Mouse (Mus musculus) midbrain, embryonic 15.5 days (tissue): ENCODE measurements around the gene Pla2g2c. TPM values are rescaled to one million over a fixed set of nuclear protein-coding genes. Genes with fewer than 3 reads are reported as not detected.

Experiments
- ATAC-seq: fragments of 200-750 bp; cut with Nextera tagmentation; replicated peaks from 2 replicates; pipeline ENCODE4 v1.8.0; 2017; ENCODE audit warnings: moderate TSS enrichment
- H3K27ac ChIP-seq: fragments of 300-500 bp; sonication (generic); 2 replicates; pipeline ENCODE4 v1.5.1; 2015; ENCODE audit warnings: mild to moderate bottlenecking, inconsistent platforms
- H3K27me3 ChIP-seq: fragments of 300-500 bp; sonication (generic); replicated peaks from 2 replicates; pipeline ENCODE4 v1.6.1; 2015; ENCODE audit warnings: inconsistent platforms
- H3K36me3 ChIP-seq: fragments of 300-500 bp; sonication (generic); replicated peaks from 2 replicates; pipeline ENCODE4 v1.6.1; 2015; ENCODE audit warnings: inconsistent platforms
- H3K4me1 ChIP-seq: fragments of 300-500 bp; sonication (generic); 2 replicates; pipeline ENCODE4 v1.6.1; 2015; ENCODE audit warnings: inconsistent platforms
- H3K4me2 ChIP-seq: fragments of 300-500 bp; sonication (generic); 2 replicates; pipeline ENCODE4 v1.6.1; 2015; ENCODE audit warnings: inconsistent platforms, mild to moderate bottlenecking, moderate library complexity
- H3K4me3 ChIP-seq: fragments of 300-500 bp; sonication (generic); 2 replicates; pipeline ENCODE4 v1.5.1; 2015; ENCODE audit warnings: mild to moderate bottlenecking, inconsistent platforms
- H3K9ac ChIP-seq: fragments of 300-500 bp; sonication (generic); 2 replicates; pipeline ENCODE4 v1.6.1; 2015; ENCODE audit warnings: mild to moderate bottlenecking, inconsistent platforms
- H3K9me3 ChIP-seq: fragments of 300-500 bp; sonication (generic); 2 replicates; pipeline ENCODE4 v1.6.1; 2016; ENCODE audit warnings: inconsistent platforms
- WGBS: fragments of 180-500 bp; shearing (Covaris S2); methylation state at CpG from one replicate; pipeline ENCODE4 v1.1.7; 2015; ENCODE audit warnings: mixed read lengths; 5-methylcytosine and 5-hydroxymethylcytosine counted together
- polyA plus RNA-seq: library from polyadenylated mRNA; unstranded; fragments of >200 nt; fragmentation: Nextera tagmentation; extraction: Ambion mirVana; gene quantifications from 2 replicates; pipeline ENCODE4 v1.2.1, GENCODE M21; 2015

The Pla2g2c gene
- polyA plus RNA-seq, 1 experiment from 2014 or later = 1.1 TPM

DNA sequence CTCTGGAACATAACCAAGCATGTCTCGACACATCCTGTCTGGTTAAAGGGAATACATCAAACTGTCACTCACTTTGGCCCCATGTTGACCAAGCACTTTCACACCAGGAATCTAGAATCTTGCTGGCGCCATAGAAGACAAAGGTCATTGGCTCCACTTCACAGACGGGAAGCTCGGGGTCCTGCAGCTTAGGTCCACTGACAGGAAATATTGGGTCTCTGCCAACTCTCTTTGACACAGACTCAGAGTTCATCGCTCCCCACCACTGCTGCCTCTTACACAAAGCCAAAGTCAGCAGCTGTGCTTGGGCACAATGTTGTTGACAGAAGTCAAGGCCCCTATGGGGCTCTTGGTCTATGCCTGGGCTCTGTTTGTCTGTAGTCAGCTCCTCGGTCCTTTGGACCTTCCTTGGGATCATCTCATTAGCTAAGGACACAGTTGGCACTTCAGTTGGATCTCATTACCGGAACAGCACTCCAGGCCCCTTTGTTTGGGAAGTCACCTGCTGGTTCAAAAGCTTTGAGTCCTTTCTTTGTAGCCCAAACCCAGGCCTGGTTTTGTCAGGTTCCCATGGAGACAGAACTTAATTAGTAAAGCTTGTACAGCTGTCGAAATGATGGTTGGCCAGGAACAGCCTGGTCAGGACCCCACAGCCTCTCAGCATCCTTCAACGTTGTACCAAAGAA, 4.6 kb downstream of the Pla2g2c start:
- Histone ChIP-seq H3K36me3 (no peaks in the 10 kb centered on the region), H3K9ac (no peak overlapping the region), H3K27me3 (no peaks in the 10 kb centered on the region), H3K4me2 (no peak overlapping the region), H3K4me1 (peaks cover 22% of the 10 kb centered on the region), H3K4me3 (no peak overlapping the region), H3K9me3 (no peaks in the 10 kb centered on the region), H3K27ac (no peak overlapping the region)
- 23% methylated on average over 9 of the region's 9 CpGs for WGBS
- ATAC-seq = 0 out of 2 replicates have a peak, but pooled peaks have one; percentile 35

DNA sequence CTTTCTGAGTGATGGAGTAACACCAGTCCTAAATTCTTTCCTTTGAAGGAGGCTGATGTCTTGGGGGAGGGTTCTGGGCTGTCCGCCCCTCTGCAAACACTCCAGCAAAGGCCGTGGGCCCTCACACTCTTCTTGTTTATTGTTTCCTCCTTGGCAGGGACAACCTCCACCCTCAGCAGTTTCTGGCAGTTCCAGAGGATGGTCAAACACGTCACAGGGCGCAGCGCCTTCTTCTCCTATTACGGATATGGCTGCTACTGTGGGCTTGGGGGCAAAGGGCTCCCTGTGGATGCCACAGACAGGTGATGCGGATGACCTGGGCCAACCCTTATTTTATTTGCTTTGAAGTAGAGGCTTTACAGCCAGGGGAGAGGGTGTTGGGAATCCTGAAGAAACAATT, 9.5 kb downstream of the Pla2g2c start:
- Histone ChIP-seq H3K4me2 (no peak overlapping the region), H3K9me3 (no peaks in the 10 kb centered on the region), H3K27me3 (no peaks in the 10 kb centered on the region), H3K36me3 (no peaks in the 10 kb centered on the region), H3K4me1 (peaks cover 13% of the 10 kb centered on the region), H3K27ac (no peak overlapping the region), H3K9ac (no peak overlapping the region), H3K4me3 (no peak overlapping the region)
- 78% methylated on average over 7 of the region's 7 CpGs for WGBS
- ATAC-seq = no peak

DNA sequence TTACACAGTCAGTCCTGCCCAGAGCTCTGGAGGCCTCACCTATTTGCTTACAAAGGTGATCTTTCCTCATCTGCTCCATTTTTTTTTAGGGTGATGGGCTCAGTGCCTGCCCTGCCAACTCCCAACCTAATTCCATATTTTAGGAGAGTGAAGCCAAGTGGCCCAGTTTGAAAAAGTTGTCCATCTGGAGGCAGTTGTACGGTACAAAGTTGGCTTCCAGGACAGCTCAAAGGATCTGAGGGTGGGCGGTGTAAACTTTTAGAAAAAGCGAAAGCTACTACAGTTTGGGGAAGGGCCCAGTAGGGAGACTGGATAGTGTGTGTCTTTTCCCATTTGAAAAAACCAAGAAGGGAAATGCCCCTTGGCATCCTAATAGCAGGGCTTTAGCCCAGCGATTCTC, 10.3 kb downstream of the Pla2g2c start:
- Histone ChIP-seq H3K9ac (no peak overlapping the region), H3K4me1 (peaks cover 13% of the 10 kb centered on the region), H3K4me2 (no peak overlapping the region), H3K27me3 (no peaks in the 10 kb centered on the region), H3K36me3 (no peaks in the 10 kb centered on the region), H3K4me3 (no peak overlapping the region), H3K27ac (no peak overlapping the region), H3K9me3 (no peaks in the 10 kb centered on the region)
- no peak for ATAC-seq
- 96% methylated on average over 4 of the region's 4 CpGs for WGBS

DNA sequence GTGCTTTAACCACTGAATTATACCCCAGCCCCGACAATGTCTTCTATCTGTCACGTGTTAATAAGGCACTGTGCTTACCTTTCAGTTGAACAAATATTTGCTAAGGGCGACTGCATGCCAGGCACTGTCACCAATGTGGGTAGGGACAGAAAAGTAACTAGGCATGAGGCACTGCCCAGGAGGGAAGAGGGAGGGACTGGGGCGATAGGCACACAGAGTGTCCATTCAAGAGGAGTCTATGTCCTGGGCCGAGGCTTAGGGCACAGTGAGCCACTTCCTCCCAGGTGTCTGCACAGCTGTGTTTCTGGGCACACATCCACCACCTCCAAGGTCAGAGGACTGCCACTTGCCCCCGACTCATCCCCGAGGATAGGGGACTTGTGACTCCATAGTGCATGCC, 12.4 kb downstream of the Pla2g2c start, which contains the start of gene Ubxn10:
Ubxn10 (minus strand) TSS at position 137 of the 400 bp plus-strand sequence.
- Histone ChIP-seq H3K4me2 (no peak within 1 kb of the TSS), H3K27me3 (no peaks in the 10 kb centered on the region), H3K36me3 (no peaks in the 10 kb centered on the region), H3K4me1 (peaks cover 13% of the 10 kb centered on the region), H3K9me3 (no peaks in the 10 kb centered on the region), H3K27ac (no peak within 1 kb of the TSS), H3K4me3 (no peak within 1 kb of the TSS), H3K9ac (no peak within 1 kb of the TSS)
- 62% methylated on average over 7 of the region's 7 CpGs for WGBS
- ATAC-seq = no peak

DNA sequence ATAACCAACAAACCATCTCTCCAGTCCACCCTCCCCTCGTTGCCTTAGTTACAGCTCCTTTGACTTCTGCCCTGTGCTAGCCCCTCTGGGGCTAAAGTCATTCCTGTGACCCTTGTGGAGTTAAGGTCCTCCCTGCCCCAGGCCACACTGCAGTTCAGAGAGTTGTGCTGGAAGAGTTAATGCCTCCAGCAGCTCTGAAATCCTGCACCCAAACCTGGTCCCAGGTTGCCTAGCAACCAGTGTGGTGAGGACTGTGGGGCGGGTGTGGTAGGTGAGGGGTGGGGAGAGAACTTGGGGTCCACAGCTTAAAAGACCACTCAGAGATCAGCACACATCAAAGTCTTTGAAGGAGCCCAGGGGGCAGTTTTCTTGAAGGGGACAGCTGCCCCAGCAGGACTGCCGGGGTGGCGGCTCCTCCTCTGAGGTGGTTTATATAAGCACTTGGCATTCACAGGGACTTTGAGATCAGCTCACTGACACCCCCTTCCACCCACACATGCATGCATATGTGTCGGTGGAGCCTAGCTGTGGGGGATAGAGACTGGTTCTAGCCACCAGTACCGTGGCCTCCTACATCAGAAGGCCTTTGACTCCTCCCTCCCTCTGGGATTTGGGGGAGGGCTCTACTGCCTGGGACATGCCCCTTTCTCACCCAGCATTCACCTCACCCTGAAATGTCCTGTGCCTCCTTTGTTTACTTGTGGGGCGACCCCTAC, 14.7 kb downstream of the Pla2g2c start:
- 14% methylated on average over 7 of the region's 7 CpGs for WGBS
- H3K36me3 ChIP-seq = no peaks in the 10 kb centered on the region
- H3K4me3 ChIP-seq = no peak overlapping the region
- no peak overlapping the region for H3K9ac ChIP-seq
- H3K9me3 ChIP-seq = no peaks in the 10 kb centered on the region
- 0 out of 2 replicates have a peak overlapping the region, but pooled peaks have one; percentile 20 for H3K27ac ChIP-seq
- 0 out of 2 replicates have a peak, but pooled peaks have one; percentile 52 for ATAC-seq
- H3K27me3 ChIP-seq = 0 out of 2 replicates have a peak, but pooled peaks cover 2% of the 10 kb centered on the region
- peaks cover 13% of the 10 kb centered on the region for H3K4me1 ChIP-seq
- H3K4me2 ChIP-seq = no peak overlapping the region

DNA sequence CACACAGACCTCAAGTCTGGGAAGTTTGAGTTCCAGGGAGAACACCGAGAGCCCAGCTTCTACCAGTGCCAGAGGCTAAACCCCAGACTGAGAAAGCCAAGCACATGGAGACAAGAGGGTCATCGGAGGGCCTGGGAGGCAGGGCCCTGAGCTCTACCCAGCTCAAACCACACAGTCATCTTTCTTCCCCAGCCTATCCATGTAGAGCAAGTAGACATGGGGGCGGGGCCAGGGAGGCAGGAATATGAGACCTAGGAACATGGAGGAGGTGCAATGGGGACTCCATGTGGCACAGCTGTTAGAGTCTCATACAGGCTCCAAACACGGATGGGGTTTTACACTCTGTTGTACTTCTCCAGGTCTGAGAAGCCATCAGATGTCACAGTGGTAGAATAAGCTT, 21.3 kb downstream of the Pla2g2c start:
- Histone ChIP-seq H3K9me3 (no peaks in the 10 kb centered on the region), H3K36me3 (no peaks in the 10 kb centered on the region), H3K4me3 (no peak overlapping the region), H3K4me1 (peaks cover 6% of the 10 kb centered on the region; the same call in 1 of the 2 replicates), H3K27me3 (0 out of 2 replicates have a peak, but pooled peaks cover 3% of the 10 kb centered on the region), H3K9ac (no peak overlapping the region), H3K27ac (no peak overlapping the region), H3K4me2 (no peak overlapping the region)
- 76% methylated on average over 4 of the region's 4 CpGs for WGBS
- ATAC-seq = no peak

DNA sequence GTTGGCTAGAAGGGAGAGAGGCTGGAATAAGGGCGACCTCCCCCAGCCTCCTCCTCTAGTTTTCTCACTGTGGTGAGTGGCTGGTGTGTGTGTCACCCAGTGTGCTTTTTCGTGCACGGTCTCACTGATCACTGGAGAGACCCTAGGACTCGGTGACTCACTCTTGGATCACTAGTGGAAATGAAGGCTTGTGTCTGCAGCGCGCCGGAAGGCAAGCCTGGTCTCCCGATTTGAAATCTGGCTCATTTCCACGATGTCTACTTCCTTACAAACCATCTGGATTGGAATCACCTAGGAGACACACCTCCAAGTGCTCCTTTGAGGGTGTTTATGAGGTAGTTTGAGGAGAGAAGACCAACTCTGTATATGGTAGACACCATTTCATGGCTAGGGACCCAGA, 22.3 kb downstream of the Pla2g2c start:
- 93% methylated on average over 9 of the region's 9 CpGs for WGBS
- Histone ChIP-seq H3K27ac (no peak overlapping the region), H3K9ac (no peak overlapping the region), H3K27me3 (0 out of 2 replicates have a peak, but pooled peaks cover 3% of the 10 kb centered on the region), H3K36me3 (no peaks in the 10 kb centered on the region), H3K4me1 (peaks cover 6% of the 10 kb centered on the region; the same call in 1 of the 2 replicates), H3K4me2 (no peak overlapping the region), H3K9me3 (no peaks in the 10 kb centered on the region), H3K4me3 (no peak overlapping the region)
- ATAC-seq = no peak

DNA sequence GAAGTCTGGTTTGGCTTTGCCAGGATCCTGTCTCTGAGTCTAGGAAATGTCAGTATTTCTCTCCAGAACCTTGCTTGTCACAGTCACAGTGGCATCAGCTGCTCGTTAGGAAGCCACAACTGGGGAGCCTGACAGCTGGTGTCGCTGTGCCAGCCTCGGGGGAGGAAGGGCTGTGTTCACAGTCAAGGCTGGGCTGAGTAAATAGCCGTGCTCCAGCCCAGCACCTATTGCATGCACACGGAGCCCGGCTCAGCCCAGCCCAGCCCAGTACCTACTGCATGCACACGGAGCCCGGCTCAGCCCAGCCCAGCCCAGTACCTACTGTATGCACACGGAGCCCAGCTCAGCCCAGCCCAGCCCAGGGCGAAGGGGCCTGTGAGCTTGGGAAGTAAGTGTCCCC, 23.3 kb downstream of the Pla2g2c start:
- Histone ChIP-seq H3K27me3 (0 out of 2 replicates have a peak, but pooled peaks cover 3% of the 10 kb centered on the region), H3K4me2 (no peak overlapping the region), H3K4me1 (peaks cover 6% of the 10 kb centered on the region; the same call in 1 of the 2 replicates), H3K27ac (no peak overlapping the region), H3K9ac (no peak overlapping the region), H3K9me3 (no peaks in the 10 kb centered on the region), H3K4me3 (no peak overlapping the region), H3K36me3 (no peaks in the 10 kb centered on the region)
- peak; percentile 79 for ATAC-seq
- WGBS = 53% methylated on average over 10 of the region's 10 CpGs

DNA sequence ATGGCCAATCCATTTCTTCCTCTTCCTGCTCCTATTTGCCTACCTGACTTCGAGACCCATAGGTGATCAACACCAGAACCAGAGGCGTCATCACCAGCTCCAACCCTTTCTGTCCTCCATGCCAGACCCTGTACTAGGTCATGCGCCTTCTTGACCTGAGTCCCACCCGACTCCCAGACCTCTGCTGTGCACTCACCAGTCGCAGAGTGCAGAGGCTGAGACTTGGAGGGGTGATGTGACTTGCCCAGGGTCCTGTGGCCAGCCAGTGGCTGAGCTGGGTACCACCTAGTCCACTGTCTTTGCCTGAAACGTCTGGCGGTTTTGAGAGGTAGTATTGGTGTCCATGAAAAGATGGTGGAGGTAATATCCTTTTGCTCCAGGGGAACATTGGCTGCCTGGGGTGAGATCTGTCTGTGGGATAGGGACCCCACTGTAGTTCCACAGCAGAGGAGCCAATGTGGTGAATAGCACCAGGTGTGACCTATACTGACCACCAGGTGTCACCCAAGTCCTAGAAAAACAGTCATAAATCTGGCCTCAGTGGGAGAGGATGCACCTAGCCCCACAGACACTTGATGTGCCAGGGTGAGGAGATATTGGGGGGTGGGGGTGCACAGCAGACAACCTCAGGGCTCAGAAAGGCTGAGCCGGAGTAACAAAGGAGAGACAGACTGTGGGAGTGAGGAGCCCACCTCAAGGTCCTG, 23.9 kb downstream of the Pla2g2c start:
- Histone ChIP-seq H3K27me3 (0 out of 2 replicates have a peak, but pooled peaks cover 3% of the 10 kb centered on the region), H3K36me3 (no peaks in the 10 kb centered on the region), H3K4me2 (no peak overlapping the region), H3K4me3 (no peak overlapping the region), H3K9ac (no peak overlapping the region), H3K9me3 (no peaks in the 10 kb centered on the region), H3K27ac (no peak overlapping the region), H3K4me1 (peaks cover 6% of the 10 kb centered on the region; the same call in 1 of the 2 replicates)
- peak; percentile 69 for ATAC-seq
- 56% methylated on average over 8 of the region's 8 CpGs for WGBS

DNA sequence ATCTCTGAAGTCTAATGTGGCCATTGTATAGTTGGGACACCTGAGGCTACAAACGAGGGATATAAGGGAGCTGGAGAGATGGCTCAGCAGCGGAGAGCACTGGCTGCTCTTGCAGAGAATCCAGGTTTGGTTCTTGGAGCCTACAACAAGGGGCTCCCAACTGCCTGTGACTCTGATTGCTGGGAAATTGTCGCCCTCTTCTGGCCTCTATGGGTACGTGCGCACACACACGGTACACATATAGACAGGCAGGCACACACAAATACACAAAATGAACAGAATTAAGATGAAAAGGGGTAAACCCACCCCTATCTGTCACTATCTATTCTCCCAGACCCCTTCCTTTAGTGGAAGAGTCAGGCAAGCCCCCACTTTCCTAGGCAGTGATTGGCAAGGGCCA, 28.0 kb downstream of the Pla2g2c start:
- H3K4me1 ChIP-seq = peaks cover 6% of the 10 kb centered on the region; the same call in 1 of the 2 replicates
- 96% methylated on average over 6 of the region's 6 CpGs for WGBS
- H3K27ac ChIP-seq = no peak overlapping the region
- H3K36me3 ChIP-seq = no peaks in the 10 kb centered on the region
- no peaks in the 10 kb centered on the region for H3K9me3 ChIP-seq
- no peak overlapping the region for H3K9ac ChIP-seq
- H3K4me2 ChIP-seq = no peak overlapping the region
- no peaks in the 10 kb centered on the region for H3K27me3 ChIP-seq
- no peak overlapping the region for H3K4me3 ChIP-seq
- no peak for ATAC-seq

DNA sequence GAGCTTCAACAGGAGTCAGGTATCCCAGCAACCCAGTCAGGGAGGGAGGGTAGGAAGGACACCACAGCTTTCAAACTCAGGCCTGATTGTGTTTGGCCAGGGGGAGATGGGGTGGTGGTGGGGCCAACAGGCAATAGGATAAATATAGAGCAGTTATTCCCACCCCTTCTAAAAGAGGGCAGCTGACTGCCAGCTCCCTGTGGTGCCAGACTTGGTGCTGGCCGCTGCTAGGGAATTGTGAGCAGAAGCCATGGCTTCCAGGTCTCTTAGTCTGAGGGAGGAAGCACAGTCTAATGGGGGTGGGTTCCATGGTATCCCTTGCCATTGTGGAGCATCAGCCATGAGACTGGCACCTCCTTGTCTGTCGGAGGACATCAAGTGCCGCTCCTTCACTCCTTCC, 29.0 kb downstream of the Pla2g2c start:
- Histone ChIP-seq H3K9me3 (no peaks in the 10 kb centered on the region), H3K4me3 (no peak overlapping the region), H3K4me1 (no peaks in the 10 kb centered on the region; the same call in 1 of the 2 replicates), H3K4me2 (no peak overlapping the region), H3K27ac (no peak overlapping the region), H3K27me3 (no peaks in the 10 kb centered on the region), H3K36me3 (no peaks in the 10 kb centered on the region), H3K9ac (no peak overlapping the region)
- WGBS = 90% methylated on average over 3 of the region's 3 CpGs
- no peak for ATAC-seq

DNA sequence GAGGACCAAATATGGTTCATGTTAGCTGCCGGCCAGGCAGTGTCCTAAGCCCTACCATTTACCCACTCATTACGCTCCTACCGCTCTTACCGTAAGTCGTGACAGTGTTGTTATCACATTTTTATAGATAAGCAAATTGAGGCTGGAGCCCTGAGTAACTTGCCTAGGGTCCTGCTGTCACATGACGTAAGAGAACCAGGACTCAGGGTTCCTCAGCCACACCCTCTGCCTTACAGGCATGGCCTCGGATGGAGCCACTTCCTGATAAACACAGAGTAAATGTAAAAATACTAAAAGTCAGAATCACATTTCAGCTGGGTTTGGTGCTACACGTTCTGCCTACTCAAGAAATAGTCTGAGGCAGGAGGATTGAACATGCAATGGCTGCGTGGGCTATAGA, 29.8 kb downstream of the Pla2g2c start:
- WGBS = 84% methylated on average over 9 of the region's 9 CpGs
- no peak for ATAC-seq

More for the DNA sequence above, 29.8 kb downstream of the Pla2g2c start:
- no peaks in the 10 kb centered on the region for H3K9me3 ChIP-seq
- no peak overlapping the region for H3K9ac ChIP-seq
- no peak overlapping the region for H3K4me3 ChIP-seq
- H3K27ac ChIP-seq = no peak overlapping the region
- H3K27me3 ChIP-seq = no peaks in the 10 kb centered on the region
- no peak overlapping the region for H3K4me2 ChIP-seq
- H3K4me1 ChIP-seq = no peaks in the 10 kb centered on the region; the same call in 1 of the 2 replicates
- no peaks in the 10 kb centered on the region for H3K36me3 ChIP-seq
